11 mouse cellular contexts compared by ENCODE assay signal in the genomic region with DNA sequence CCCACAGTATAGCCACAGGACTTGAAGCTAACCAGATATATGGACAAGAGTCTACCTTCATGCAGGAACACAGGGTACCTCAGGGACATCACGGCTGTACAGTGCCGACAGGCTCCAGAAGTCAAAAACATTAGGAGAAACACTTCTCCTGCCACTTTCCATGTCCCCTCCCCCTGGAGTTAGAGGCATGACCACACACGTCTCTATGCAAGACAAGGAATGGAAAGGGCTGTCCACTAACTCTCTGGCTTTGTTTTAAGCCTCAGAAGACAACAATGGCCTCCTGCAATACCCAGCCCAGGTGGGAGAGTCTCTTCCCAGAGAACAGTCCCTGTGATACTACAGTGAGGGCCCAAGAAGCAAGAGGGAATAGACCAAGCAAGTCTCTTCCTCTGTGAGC.
DNase-seq lines count a peak whose midpoint lies in the region; ATAC-seq and TF ChIP-seq lines count a peak whose summit lies in the region.
"Had no signal": no experiment of that assay in that cellular context is flagged by ENCODE, and none has a peak within 500 bp of the region (broad histone marks: within the 10 kb centered on the region; RNA-seq: fewer than 3 reads in every experiment).

No protein-coding gene starts in this region.

- no peak for TF ChIP-seq POLR2A in embryonic fibroblast, embryonic 13.5 days (IDR thresholded peaks at IDR 0.05; ENCODE audit: low read depth, low read length)

- no peak for TF ChIP-seq CTCF in embryonic fibroblast, embryonic 13.5 days (IDR thresholded peaks at IDR 0.05; ENCODE audit: borderline replicate concordance, insufficient read depth, low read length)
- no peak for TF ChIP-seq CTCF in left cerebral cortex, adult 2 months (IDR thresholded peaks at IDR 0.05)

- no peak overlapping the region for H3K4me3 ChIP-seq in intestine, embryonic 15.5 days (replicated peaks)
- H3K4me3 ChIP-seq in intestine, embryonic 16.5 days (ENCODE audit: low read length): no peak overlapping the region
- H3K4me3 ChIP-seq in embryonic fibroblast, embryonic 13.5 days (ENCODE audit: insufficient read depth, low read length): peak overlapping the region; percentile 44
- H3K4me3 ChIP-seq in kidney, embryonic 15.5 days (replicated peaks): peak overlapping the region; percentile 50
- H3K4me3 ChIP-seq in midbrain, embryonic 16.5 days (ENCODE audit: low read depth, low read length): peak overlapping the region; percentile 18
- no peak overlapping the region for H3K4me3 ChIP-seq in left cerebral cortex, adult 2 months
- H3K4me3 ChIP-seq: heart, adult 2 months had no signal

- H3K36me3 ChIP-seq in intestine, embryonic 15.5 days: no peaks in the 10 kb centered on the region
- no peaks in the 10 kb centered on the region for H3K36me3 ChIP-seq in intestine, embryonic 16.5 days (ENCODE audit: control insufficient read depth, insufficient read depth, low read length)
- H3K36me3 ChIP-seq in kidney, embryonic 15.5 days: no peaks in the 10 kb centered on the region
- H3K36me3 ChIP-seq in midbrain, embryonic 16.5 days (ENCODE audit: control insufficient read depth, insufficient read depth, low read length): no peaks in the 10 kb centered on the region
- H3K36me3 ChIP-seq: forebrain, embryonic 15.5 days had no signal

- no peak for ATAC-seq in intestine, embryonic 15.5 days
- ATAC-seq in intestine, embryonic 16.5 days: no peak
- ATAC-seq in kidney, embryonic 15.5 days (replicated peaks; ENCODE audit: low FRiP score): no peak
- no peak for ATAC-seq in midbrain, embryonic 16.5 days
- ATAC-seq: forebrain, embryonic 15.5 days had no signal

- WGBS in intestine, embryonic 15.5 days: 60% methylated on average over 3 of the region's 3 CpGs
- WGBS in intestine, embryonic 16.5 days: 62% methylated on average over 3 of the region's 3 CpGs
- 48% methylated on average over 3 of the region's 3 CpGs for WGBS in kidney, embryonic 15.5 days
- 73% methylated on average over 3 of the region's 3 CpGs for WGBS in midbrain, embryonic 16.5 days

- no peak overlapping the region for H3K27ac ChIP-seq in intestine, embryonic 15.5 days
- H3K27ac ChIP-seq in intestine, embryonic 16.5 days (ENCODE audit: low read length): no peak overlapping the region
- H3K27ac ChIP-seq in embryonic fibroblast, embryonic 13.5 days (ENCODE audit: insufficient read depth, low read length): peak overlapping the region; percentile 84
- H3K27ac ChIP-seq in kidney, embryonic 15.5 days: peak overlapping the region; percentile 95
- H3K27ac ChIP-seq in midbrain, embryonic 16.5 days (ENCODE audit: low read length): peak overlapping the region; percentile 28; the same call in 1 of the 2 replicates
- no peak overlapping the region for H3K27ac ChIP-seq in left cerebral cortex, adult 2 months
- H3K27ac ChIP-seq: forebrain, embryonic 15.5 days; heart, adult 2 months had no signal

- intact Hi-C loops in left cerebral cortex, adult 2 months (cut with DNase I): no loop called here

- H3K27me3 ChIP-seq in intestine, embryonic 15.5 days (replicated peaks): no peaks in the 10 kb centered on the region; the same call in 1 of the 2 replicates
- 0 out of 2 replicates have a peak, but pooled peaks cover 4% of the 10 kb centered on the region for H3K27me3 ChIP-seq in intestine, embryonic 16.5 days (replicated peaks; ENCODE audit: control insufficient read depth, insufficient read depth, low read length)
- H3K27me3 ChIP-seq in kidney, embryonic 15.5 days: no peaks in the 10 kb centered on the region
- H3K27me3 ChIP-seq in midbrain, embryonic 16.5 days (ENCODE audit: control insufficient read depth, insufficient read depth, low read depth, low read length): no peaks in the 10 kb centered on the region
- H3K27me3 ChIP-seq: forebrain, embryonic 15.5 days had no signal

- peaks cover 11% of the 10 kb centered on the region; the same call in 1 of the 2 replicates for H3K4me1 ChIP-seq in intestine, embryonic 15.5 days (replicated peaks)
- H3K4me1 ChIP-seq in intestine, embryonic 16.5 days (ENCODE audit: control insufficient read depth, insufficient read depth, low read length): peaks cover 8% of the 10 kb centered on the region
- H3K4me1 ChIP-seq in embryonic fibroblast, embryonic 13.5 days (ENCODE audit: control insufficient read depth, insufficient read depth, low read length): no peaks in the 10 kb centered on the region
- peaks cover 35% of the 10 kb centered on the region for H3K4me1 ChIP-seq in kidney, embryonic 15.5 days
- H3K4me1 ChIP-seq in midbrain, embryonic 16.5 days (ENCODE audit: control insufficient read depth, insufficient read depth, low read length): peaks cover 5% of the 10 kb centered on the region

- H3K9ac ChIP-seq in intestine, embryonic 15.5 days: no peak overlapping the region
- H3K9ac ChIP-seq in intestine, embryonic 16.5 days (ENCODE audit: low read depth, low read length): no peak overlapping the region
- H3K9ac ChIP-seq in kidney, embryonic 15.5 days: peak overlapping the region; percentile 21; the same call in 1 of the 2 replicates
- H3K9ac ChIP-seq in midbrain, embryonic 16.5 days (ENCODE audit: low read depth, low read length): 0 out of 2 replicates have a peak overlapping the region, but pooled peaks have one; percentile 25

- DNase-seq in adrenal gland, postnatal 36 days: no peak
- no peak for DNase-seq in urinary bladder, postnatal 14 days (ENCODE audit: low spot score)
- DNase-seq in left cerebral cortex, adult 2 months (ENCODE audit: extremely low spot score in 1 of 2, low spot score in 2 of 2): no peak
- DNase-seq: adrenal gland, adult 8-10 months; heart, adult 2 months had no signal

- H3K4me2 ChIP-seq in intestine, embryonic 15.5 days (replicated peaks): 0 out of 2 replicates have a peak overlapping the region, but pooled peaks have one; percentile 14
- no peak overlapping the region for H3K4me2 ChIP-seq in intestine, embryonic 16.5 days (ENCODE audit: low read depth, low read length)
- peak overlapping the region; percentile 65 for H3K4me2 ChIP-seq in kidney, embryonic 15.5 days
- peak overlapping the region; percentile 54 for H3K4me2 ChIP-seq in midbrain, embryonic 16.5 days (ENCODE audit: low read length)

- H3K9me3 ChIP-seq in intestine, embryonic 15.5 days: no peaks in the 10 kb centered on the region
- no peaks in the 10 kb centered on the region for H3K9me3 ChIP-seq in intestine, embryonic 16.5 days (ENCODE audit: control insufficient read depth, low read length)
- no peaks in the 10 kb centered on the region for H3K9me3 ChIP-seq in kidney, embryonic 15.5 days (replicated peaks)
- no peaks in the 10 kb centered on the region for H3K9me3 ChIP-seq in midbrain, embryonic 16.5 days (replicated peaks; ENCODE audit: control insufficient read depth, low read length, poor library complexity, severe bottlenecking)
- H3K9me3 ChIP-seq: forebrain, embryonic 15.5 days had no signal

Comparison
In these comparisons a context has a peak if more than half of its experiments do, and no peak if none do; other contexts are left out.
1. H3K27ac ChIP-seq: peak in embryonic fibroblast, embryonic 13.5 days (single experiment), kidney, embryonic 15.5 days (single experiment) and midbrain, embryonic 16.5 days (single experiment); none in intestine, embryonic 15.5 days (single experiment), intestine, embryonic 16.5 days (single experiment) and left cerebral cortex, adult 2 months (single experiment).
2. H3K4me3 ChIP-seq: peak in embryonic fibroblast, embryonic 13.5 days (single experiment), kidney, embryonic 15.5 days (single experiment) and midbrain, embryonic 16.5 days (single experiment); none in intestine, embryonic 15.5 days (single experiment), intestine, embryonic 16.5 days (single experiment) and left cerebral cortex, adult 2 months (single experiment).
3. H3K9ac ChIP-seq: peak in kidney, embryonic 15.5 days (single experiment) and midbrain, embryonic 16.5 days (single experiment); none in intestine, embryonic 15.5 days (single experiment) and intestine, embryonic 16.5 days (single experiment).